8 mouse cellular contexts compared by ENCODE assay signal in the genomic region with DNA sequence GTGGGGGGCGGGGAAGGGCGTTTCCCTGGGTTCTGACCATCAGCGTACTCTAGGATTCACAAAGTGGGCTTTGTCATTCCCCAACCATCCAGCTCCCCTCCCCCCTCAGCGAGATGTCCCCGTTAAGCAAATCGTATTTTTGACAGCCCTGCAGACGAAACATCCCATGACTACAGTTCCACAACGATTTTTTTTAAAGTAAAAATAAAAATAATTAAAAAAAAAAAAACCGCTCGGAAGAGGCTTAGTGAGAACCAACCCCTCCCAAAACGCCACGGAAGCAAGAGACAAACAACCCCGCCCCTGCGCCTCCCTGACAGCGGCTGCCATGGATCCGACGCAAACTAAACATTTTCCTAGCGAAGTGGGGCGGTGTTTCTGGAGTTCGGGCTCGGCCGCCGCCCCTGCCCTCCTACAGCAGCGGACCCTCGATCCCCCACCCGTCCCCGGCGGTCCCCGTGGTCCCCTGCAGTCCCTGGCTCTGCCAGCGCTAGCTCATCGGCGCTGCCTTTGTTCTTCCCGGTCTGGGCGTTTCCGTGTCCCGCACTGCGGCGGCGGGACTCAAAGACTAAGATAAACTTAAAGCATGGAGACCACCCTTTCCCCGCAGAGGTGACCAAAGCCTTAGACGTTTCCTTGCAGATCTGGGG. TPM values are rescaled to one million over a fixed set of nuclear protein-coding genes. Genes with fewer than 3 reads are reported as not detected.
DNase-seq lines count a peak whose midpoint lies in the region; ATAC-seq lines count a peak whose summit lies in the region.

No protein-coding gene starts in this region.

- H3K4me3 ChIP-seq in embryonic facial prominence, embryonic 13.5 days = peak overlapping the region; percentile 77
- H3K4me3 ChIP-seq in heart, embryonic 14.5 days (ENCODE audit: control insufficient read depth in 1 of 2, insufficient read depth in 1 of 2, low read depth in 1 of 2, low read length in 2 of 2) = peak overlapping the region; percentile 73 to 90

- under 1% methylated on average over 41 of the region's 41 CpGs for WGBS in embryonic facial prominence, embryonic 13.5 days
- WGBS in heart, embryonic 14.5 days = under 1% methylated on average over 41 of the region's 41 CpGs

- DNase-seq in 3134 (ENCODE audit: extremely low read depth, insufficient read length, low spot score) = peak; percentile 92
- DNase-seq in MN1 (ENCODE audit: low spot score) = peak; percentile 90
- DNase-seq in kidney, postnatal 25 days = peak; percentile 74 to 78
- DNase-seq in lung, postnatal 4 days = peak; percentile 84
- DNase-seq in skeletal muscle tissue, adult 2 months (ENCODE audit: low read depth, low spot score) = peak; percentile 29
- DNase-seq in frontal cortex, postnatal 36 days (ENCODE audit: low spot score in 2 of 2) = no peak

- no peaks in the 10 kb centered on the region for H3K9me3 ChIP-seq in embryonic facial prominence, embryonic 13.5 days
- H3K9me3 ChIP-seq in heart, embryonic 14.5 days (ENCODE audit: control insufficient read depth, low read length) = no peaks in the 10 kb centered on the region

- ATAC-seq in embryonic facial prominence, embryonic 13.5 days (ENCODE audit: insufficient number of reproducible peaks, insufficient read depth, low FRiP score, low TSS enrichment, low read depth) = peak; percentile 77
- ATAC-seq in heart, embryonic 14.5 days (ENCODE audit: insufficient number of reproducible peaks, insufficient read depth, low FRiP score, low read depth) = peak; percentile 80

- H3K27ac ChIP-seq in embryonic facial prominence, embryonic 13.5 days = peak overlapping the region; percentile 99
- H3K27ac ChIP-seq in heart, embryonic 14.5 days (replicated peaks in 1 of 2; ENCODE audit: control insufficient read depth in 1 of 2, insufficient read depth in 1 of 2, low read depth in 2 of 2, low read length in 2 of 2) = peak overlapping the region; percentile 96 to 98

- peaks cover 18% of the 10 kb centered on the region for H3K4me1 ChIP-seq in embryonic facial prominence, embryonic 13.5 days
- peaks cover 4 to 14% of the 10 kb centered on the region in 2 experiments; a peak in 2 of 4 replicates for H3K4me1 ChIP-seq in heart, embryonic 14.5 days (ENCODE audit: control insufficient read depth in 2 of 2, insufficient read depth in 2 of 2, low read length in 2 of 2)

- H3K27me3 ChIP-seq in embryonic facial prominence, embryonic 13.5 days = no peaks in the 10 kb centered on the region
- H3K27me3 ChIP-seq in heart, embryonic 14.5 days (ENCODE audit: control insufficient read depth, insufficient read depth, low read length) = no peaks in the 10 kb centered on the region

- peak overlapping the region; percentile 95 for H3K9ac ChIP-seq in embryonic facial prominence, embryonic 13.5 days
- H3K9ac ChIP-seq in heart, embryonic 14.5 days (ENCODE audit: low read length) = peak overlapping the region; percentile 94

- peaks cover 14% of the 10 kb centered on the region for H3K36me3 ChIP-seq in embryonic facial prominence, embryonic 13.5 days
- H3K36me3 ChIP-seq in heart, embryonic 14.5 days (ENCODE audit: control insufficient read depth, insufficient read depth, low read length) = peaks cover 15% of the 10 kb centered on the region

- H3K4me2 ChIP-seq in embryonic facial prominence, embryonic 13.5 days = peak overlapping the region; percentile 77
- H3K4me2 ChIP-seq in heart, embryonic 14.5 days (ENCODE audit: low read length) = peak overlapping the region; percentile 67

RNA-seq across cellular contexts. Expression of gene Gm49450, which starts 0.5 kb away (rescaled TPM):
- polyA plus RNA-seq in embryonic facial prominence, embryonic 13.5 days (2015; fragmentation: Nextera tagmentation; extraction: Ambion mirVana) = not detected in 2 replicates
- not detected in 2 replicates for polyA plus RNA-seq in heart, embryonic 14.5 days (2014; fragmentation: Nextera tagmentation; extraction: Ambion mirVana)

RNA-seq across cellular contexts. Expression of gene Tuba1a, which starts 0.6 kb away (rescaled TPM):
- 1,291 and 1,480 TPM in 2 replicates for polyA plus RNA-seq in embryonic facial prominence, embryonic 13.5 days (2015; fragmentation: Nextera tagmentation; extraction: Ambion mirVana)
- polyA plus RNA-seq in heart, embryonic 14.5 days (2014; fragmentation: Nextera tagmentation; extraction: Ambion mirVana) = 790 and 917 TPM in 2 replicates

RNA-seq across cellular contexts. Expression of gene Tuba1b, which starts 18.5 kb away (rescaled TPM):
- 1,422 and 1,651 TPM in 2 replicates for polyA plus RNA-seq in embryonic facial prominence, embryonic 13.5 days (2015; fragmentation: Nextera tagmentation; extraction: Ambion mirVana)
- 1,494 and 1,560 TPM in 2 replicates for polyA plus RNA-seq in heart, embryonic 14.5 days (2014; fragmentation: Nextera tagmentation; extraction: Ambion mirVana)

RNA-seq across cellular contexts. Expression of gene Lmbr1l, which starts 34.8 kb away (rescaled TPM):
- polyA plus RNA-seq in embryonic facial prominence, embryonic 13.5 days (2015; fragmentation: Nextera tagmentation; extraction: Ambion mirVana) = 26.8 and 27.8 TPM in 2 replicates
- polyA plus RNA-seq in heart, embryonic 14.5 days (2014; fragmentation: Nextera tagmentation; extraction: Ambion mirVana) = 3.5 and 5.7 TPM in 2 replicates

RNA-seq across cellular contexts. Expression of gene Dhh, which starts 54.5 kb away (rescaled TPM):
- polyA plus RNA-seq in embryonic facial prominence, embryonic 13.5 days (2015; fragmentation: Nextera tagmentation; extraction: Ambion mirVana) = 0.52 and 0.54 TPM in 2 replicates
- polyA plus RNA-seq in heart, embryonic 14.5 days (2014; fragmentation: Nextera tagmentation; extraction: Ambion mirVana) = 0.93 and 1.1 TPM in 2 replicates

Comparison
In these comparisons a context has a peak if more than half of its experiments do, and no peak if none do; other contexts are left out.
1. DNase-seq: peak in 3134 (single experiment), MN1 (single experiment), kidney, postnatal 25 days (2 of 2), lung, postnatal 4 days (2 of 2) and skeletal muscle tissue, adult 2 months (single experiment); none in frontal cortex, postnatal 36 days (0 of 2).